Mouse (Mus musculus): ENCODE data around the gene Prmt1.

DNA sequence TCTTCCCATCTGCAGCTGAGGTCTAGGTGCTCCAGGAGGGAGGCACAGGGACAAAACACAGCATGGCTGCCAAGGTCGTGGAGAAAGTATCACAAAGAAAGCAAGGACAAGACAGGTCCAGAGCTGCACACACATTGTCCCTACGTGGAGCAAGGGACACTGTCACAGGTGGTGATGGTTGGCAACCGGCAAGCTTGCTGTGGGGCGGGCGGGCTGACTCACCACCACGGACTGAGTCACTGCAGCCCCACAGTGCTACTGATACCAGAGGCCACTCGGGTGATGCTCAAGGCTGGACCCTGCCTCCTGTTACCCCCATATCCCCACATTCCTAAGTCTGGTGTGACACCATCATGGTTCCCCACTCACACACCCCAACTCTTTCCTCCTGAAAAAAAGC lies 16.1 kb upstream of the Prmt1 start:
- TF ChIP-seq CTCF (IDR thresholded peaks at IDR 0.05; ENCODE audit: extremely low read depth, insufficient read depth, low read length) (no peak), POLR2A (IDR thresholded peaks at IDR 0.05; ENCODE audit: extremely low read depth, insufficient read depth, low read length) (no peak)
